Mouse (Mus musculus) cerebellum, postnatal 4 days (tissue): ENCODE data around the gene Ano4.

Experiments used
- DNase-seq, 2 experiments: peaks; one replicate each; pipeline ENCODE4 v3.0.0; 2022; ENCODE audit warnings: low spot score in 2 of 2, mixed read lengths in 1 of 2

Gene Ano4

DNA sequence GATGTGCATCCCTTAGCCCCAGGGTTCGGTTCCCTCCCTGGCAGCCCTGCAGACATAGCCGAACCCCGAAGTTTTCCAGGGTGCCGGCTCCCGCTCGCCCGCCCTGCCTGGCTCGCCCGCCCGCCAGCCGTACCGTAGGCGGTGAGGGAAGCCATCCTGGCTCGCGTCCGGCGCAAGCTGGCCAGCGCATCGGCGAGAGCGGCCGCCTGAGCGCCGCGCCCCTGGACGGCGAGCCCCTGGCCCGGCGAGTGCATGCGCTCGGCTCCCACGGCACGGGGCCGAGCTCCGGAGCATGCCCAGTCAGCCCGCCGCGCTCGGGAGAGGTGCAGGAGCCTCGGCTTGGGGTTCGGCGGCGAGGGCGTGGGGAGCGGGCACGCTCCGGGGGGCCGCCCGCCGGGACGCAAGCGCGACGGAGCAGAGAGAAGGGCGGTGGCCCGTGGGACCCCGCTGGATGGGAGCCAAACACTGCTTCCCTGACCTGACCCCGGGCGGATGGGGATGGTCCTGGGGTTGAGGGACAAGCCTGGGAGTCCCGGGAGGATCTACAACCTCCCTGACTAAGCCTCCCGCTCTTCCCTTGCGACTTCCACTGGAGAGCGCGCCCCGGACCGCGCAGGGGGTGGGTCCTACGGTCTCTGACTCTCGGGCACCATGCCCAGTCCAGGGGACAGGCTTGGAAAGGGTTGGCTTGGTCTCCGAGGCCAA lies at the start of gene Ano4:
Ano4 (minus strand) TSS at position 272 of the 705 bp plus-strand sequence.
- DNase-seq = peak; percentile 21 to 31

DNA sequence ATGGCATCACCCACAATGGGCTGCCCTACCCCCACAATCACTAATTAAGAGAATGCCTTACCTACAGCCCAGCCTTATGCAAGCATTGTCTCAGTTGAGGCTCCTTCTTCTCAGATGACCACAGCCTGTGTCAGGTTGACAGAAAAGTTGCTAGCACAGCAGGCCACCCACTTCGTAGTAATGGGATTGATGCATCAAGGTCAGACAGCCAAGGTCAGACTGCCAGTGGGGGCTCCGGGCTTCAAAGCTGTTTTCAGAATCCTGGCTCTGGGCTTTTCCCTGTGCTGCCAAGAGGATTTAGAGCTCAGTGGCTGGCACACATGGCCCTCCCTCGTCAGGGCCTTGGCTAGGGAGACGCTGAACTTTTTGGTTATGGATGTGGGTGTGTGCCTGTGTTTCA lies 48.1 kb upstream of the Ano4 start:
- DNase-seq = peak in 1 of 2 experiments; percentile 42

DNA sequence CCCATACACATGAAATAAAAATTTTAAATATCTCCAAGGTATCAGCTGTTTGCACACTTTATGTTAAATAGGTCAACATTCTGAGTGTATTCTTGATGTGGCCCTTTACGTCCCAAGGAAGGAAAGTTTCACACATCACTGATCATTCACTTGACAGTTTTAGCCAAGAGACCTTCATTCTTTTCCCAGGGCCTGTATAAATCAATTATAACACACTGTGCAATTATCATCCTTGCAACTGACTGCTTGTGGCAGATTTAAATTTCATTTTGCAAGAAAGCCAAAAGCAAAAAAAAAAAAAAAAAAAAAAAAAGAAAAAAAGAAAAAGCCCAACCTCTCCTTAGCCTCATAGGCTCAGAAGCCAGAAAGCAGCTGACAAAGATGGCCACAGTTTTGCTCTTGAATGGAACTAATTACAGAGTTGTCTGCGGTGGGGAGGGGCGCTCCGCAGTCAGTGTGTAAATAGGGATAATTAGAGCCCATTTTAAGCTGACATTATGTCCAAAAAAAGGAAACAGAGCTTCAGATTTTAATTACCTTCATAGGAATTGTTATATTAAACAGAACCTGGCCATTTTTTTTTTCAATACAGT lies 47.1 kb upstream of the Ano4 start:
- DNase-seq = no peak

DNA sequence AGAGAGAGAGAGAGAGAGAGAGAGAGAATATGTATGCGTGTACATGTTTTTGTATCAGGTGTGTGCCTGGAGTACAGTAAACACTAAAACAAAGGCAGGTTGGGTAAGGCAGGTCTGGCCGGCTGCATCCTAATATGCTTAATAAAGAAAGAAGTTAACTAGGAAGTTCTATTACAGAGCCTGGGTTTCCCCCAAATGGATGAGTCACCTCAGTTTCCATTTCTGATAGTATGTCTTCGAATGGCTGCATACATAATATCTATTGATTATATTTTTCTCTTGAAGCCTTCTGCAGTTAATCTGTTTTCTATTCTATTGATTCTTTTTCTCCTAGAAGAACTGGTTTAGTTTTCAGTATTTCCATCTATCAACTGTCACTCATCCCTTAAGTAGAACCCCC lies 41.9 kb upstream of the Ano4 start:
- DNase-seq = no peak

DNA sequence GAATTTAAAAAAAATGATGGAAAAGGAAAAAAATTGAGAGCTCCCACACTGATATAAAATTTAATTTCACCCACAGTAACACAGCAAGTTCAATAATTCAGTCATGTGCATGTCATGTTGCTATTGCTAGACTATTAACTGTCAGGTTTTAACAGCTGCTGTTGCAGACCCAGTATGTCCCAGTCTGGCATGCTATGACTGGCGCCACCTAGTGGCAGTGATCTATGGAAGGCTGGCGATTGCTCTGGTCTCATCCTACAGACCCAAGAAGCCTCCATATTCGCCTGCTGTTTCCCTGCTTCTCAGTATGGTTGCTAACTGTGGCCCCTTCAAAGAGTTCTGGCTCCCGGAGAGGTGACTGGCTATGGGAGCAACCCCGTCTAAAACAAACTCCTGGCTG lies 38.9 kb upstream of the Ano4 start:
- DNase-seq = peak; percentile 54 to 83

DNA sequence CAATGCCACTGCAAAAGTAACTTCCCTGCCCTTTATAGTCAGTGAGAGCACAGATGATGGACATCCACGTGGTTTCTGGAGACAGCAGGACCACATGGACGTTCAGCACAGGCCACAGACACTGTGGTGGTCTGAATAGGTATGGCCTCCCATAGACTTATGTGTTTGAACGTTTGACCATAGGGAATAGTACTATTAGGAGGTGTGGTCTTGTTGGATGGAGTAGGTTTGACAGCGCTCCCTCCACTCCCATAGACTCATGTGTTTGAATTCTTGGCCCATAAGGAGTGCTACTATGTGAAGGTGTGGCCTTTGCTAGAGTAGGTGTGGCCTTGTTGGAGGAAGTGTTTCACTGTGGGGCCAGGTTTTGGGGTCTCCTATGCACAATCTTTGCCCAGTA lies 33.2 kb upstream of the Ano4 start:
- no peak for DNase-seq

DNA sequence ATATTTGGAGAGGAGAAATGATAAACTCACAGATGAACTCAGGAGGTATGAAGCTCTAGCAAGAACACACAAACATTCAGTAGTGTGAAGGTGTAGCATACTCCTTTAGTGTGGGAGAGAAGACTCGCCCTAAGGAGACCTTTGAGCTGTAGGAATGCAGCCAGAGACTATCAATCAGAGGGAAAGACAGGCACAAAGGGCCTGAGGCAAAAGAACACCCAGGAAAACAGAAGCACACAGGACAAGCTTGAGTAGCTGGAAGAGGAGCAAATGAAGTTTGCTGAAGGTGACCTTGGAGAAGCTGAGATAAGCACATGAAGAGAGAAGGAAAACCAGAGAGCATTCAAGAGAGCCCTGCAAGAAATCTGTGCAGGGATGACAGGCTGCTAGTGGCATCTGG lies 25.5 kb upstream of the Ano4 start:
- no peak for DNase-seq

DNA sequence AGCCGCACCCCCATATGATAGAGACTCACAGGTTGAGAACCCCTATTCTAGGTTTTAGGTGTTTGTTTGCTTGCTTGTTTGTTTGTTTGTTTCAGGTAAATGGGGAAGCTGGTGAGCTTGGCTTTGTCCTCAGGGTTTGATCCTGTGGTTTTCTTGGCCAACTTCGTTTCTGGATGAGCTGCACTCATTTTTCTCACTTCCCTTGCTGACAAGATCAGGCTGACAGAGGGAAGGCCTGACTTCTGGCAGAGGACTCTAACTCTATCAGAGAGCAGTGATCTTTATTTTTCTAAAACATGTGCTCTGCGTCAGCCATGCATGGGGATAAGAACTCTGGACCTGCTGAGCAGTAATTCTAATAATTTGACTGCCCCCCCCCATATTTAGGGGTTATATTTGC lies 14.4 kb upstream of the Ano4 start:
- DNase-seq = no peak

DNA sequence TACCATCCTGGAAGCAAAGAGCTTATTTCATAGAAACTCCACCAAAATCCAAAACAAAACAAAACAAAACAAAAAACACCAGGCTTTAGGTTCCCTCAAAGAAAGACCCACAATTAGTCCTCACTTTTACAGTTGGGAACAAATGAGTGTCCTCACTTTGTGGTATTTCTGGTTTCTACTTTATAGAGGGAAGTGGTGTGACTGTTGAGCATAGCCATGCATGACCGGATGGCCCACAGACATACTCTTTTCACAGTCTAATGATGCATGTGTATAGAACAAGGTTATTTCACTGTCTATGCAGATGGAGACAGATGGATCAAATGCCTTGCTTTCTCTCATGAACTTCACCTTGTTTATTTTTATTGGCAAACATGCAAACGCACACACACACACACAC lies 10.1 kb upstream of the Ano4 start:
- DNase-seq = no peak

DNA sequence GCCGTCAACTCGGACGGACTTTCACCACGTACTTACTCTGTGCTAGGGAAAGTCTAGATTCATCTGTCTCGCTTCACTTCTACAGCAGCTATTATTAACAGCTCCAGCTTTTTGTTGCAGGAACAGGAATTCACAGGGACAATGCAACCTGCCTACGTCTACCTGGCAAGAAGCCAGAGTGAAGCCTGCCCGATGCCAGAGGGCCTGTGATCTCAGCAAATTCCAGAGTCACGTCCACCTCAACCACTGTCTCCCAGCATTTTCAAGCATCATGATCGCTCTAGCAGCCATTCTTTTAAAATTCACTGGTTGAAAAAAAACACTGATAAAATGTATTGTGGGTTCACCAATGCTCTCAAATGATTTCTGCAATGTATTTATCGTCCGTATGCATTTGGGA lies 6.9 kb upstream of the Ano4 start:
- no peak for DNase-seq

DNA sequence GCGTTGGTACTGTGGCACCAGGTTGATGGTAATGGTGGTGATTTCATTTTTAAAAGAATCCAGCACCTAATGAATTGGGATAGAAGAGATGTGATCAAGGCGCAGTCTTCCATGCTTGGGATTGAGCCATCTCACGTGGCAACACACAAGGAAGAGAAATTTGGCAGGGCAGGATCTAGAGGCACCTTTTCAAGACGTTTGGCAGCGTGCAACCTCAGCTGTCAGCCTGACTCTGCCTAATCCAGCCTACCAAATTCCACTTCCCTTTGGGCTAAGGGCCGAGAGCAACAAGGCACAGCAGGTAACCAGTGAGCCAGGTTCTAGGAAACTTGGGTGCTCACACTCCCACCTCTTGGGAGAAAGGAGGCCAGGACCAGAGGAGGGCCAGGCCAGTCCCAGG lies 1.0 kb upstream of the Ano4 start:
- DNase-seq = no peak

DNA sequence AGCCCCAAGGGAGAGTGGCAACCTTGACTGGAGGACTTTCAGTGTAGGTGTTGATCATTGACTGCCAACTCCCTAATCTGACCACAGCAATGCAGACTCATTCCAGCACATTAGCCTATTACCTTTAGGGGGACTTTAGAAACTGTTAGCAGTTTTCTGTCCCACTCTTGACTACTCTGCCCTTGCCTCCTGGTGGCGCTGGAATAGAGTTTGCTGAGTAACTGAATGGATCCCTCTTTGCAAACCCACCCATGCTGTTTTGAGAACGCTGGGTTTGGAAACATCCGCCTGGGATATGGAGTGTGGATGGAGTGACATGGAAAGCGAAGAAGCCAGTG lies 603 bp upstream of the Ano4 start:
- no peak for DNase-seq

DNA sequence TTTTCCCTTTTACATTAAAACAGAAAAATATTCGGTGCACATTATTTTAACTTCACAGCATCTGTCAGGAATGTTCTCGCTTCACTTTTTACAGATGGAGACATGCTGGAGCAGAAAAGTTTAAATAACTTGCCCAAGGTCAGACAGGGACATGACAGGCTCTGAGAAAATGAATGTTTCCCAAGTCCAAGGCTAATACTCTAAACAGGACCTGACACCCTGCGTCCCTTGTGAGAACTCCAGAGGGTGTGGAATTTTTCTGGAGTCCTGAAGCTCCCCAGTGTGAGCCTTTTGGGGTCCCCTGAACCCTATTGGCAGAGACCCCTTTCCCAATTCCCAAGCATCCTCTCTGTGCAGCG lies 451 bp downstream of the Ano4 start:
- no peak for DNase-seq

DNA sequence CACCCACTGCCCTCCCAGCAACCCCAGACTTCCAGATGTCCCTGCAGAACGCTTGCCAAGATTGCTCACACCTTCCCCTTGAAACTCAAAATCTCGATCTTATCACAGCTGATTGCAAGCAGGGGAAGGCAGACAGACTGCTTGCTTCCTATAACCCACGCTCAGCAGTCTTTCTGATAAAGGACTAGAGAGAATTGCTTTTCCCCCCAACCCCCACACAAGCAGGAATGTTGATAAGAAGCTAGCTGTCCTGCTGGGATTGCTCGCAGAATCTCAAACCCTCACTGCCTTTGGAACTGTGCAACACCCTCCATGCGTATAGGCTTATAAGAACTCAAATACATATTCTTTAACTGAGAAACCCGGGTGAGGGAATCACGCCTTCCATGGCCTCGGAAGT lies 846 bp downstream of the Ano4 start:
- DNase-seq = no peak

DNA sequence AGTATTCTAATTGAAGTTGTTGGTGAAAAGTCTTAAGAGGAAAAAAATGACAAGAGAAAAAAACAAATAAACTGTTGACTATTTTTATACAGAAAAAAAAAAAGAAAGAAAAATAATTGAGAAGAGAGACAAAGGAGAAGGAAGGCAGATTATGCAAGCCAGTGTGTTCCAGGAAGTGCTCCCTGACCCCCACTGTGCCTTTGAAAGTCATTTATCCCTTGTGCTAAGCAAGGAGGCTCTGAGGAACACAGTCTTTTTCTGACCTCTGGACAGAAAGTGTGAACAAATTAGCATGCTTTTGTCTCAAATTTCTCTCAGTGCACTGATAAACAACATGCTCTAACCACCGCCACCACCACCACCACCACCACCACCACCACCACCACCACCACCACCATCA lies 14.3 kb downstream of the Ano4 start:
- no peak for DNase-seq

DNA sequence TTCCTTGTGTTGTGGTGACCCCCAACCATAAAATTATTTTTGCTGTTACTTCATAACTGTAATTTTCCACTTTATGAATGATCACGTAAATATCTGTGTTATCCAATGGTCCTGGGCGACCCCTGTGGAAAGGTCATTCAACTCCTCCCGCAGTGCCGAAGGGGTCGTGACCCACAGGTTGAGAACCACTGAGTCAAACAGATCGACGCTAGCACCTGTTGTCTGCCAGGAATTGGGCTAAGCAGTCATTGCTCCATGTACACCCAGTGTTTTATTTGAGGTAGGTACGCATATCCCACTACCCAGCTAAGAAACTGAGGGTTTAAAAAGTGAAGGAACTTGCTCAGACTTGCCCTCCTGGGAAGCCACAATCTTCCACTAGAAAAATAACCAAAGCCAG lies 14.8 kb downstream of the Ano4 start:
- DNase-seq = no peak

DNA sequence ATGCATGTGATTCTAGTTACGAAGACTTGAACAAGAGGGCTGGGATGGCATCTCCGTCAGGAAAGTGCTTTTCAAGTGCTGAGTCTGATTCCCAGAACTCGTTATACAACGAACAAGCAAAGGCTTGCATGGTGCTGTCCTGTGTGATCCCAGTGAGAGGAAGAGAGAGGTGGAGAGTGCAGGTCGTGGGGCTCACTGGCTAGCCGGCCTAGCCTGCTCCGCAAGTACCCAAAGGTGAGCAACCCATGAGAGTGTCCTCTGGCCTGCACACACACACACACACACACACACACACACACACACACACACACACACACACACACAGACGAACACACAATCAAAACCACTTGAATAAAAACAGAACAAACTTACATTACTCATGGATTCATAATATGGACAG lies 15.7 kb downstream of the Ano4 start:
- DNase-seq = no peak

DNA sequence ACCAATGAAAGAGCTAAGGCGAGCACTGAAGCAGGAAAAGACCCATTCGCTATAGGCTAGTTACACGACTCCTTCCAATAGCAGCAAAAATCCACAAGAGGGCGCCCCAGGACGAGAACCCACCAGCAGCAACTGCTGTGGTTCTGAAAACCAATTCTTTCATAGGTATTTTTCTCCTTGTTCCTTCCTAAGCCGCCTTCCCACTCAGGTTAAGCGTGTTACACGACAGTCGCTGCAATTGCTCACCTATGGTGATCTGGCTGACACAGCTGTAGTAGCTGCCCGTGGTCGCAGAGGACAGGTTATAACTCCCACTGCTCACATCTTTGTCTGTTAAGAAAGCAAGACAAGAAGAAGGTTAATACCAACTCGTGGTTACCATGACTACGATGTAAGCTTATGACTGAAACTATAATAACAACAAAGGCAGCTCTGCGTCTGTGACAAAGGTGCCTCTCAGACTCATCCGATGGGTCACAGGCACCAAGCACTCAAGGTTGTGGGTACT lies 17.5 kb downstream of the Ano4 start:
- peak; percentile 69 to 81 for DNase-seq

DNA sequence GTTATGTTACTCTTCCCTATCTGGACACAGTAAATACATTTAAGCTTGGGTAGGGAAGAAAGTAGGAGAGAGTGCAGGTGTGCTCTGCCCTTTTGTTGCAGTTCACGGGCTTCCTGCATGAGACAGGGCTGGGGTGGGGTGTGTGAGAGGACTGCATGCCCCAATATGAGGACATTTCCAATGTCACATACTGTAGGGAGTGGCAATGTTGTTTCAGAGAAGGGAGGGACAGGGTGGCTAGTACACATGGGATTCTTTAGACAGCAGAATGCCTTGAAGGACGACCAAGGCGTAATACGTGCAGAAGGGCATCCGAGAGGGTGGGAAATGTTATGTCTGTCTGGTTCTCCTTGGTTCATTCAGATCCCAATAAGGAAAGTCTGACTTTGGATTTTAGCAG lies 18.2 kb downstream of the Ano4 start:
- DNase-seq = no peak

DNA sequence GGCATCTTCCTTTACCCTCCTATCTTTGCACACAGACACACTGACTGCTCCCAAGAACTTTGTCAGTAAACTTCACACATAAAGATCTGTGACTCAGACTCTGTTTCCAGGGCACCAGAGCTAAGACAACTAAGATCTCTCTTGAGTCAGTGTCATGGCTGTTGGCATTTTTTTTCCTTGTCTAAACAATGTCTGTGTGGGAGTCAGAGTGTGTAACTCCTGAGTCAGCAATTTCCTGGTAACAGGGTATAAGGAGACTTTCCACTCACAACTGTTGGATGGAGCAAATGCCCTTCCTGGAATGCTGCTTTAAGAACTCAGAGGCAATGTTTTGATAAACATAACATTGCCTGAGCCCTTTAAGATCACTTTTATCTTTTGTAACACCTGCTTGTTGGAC lies 37.0 kb downstream of the Ano4 start:
- DNase-seq = no peak

DNA sequence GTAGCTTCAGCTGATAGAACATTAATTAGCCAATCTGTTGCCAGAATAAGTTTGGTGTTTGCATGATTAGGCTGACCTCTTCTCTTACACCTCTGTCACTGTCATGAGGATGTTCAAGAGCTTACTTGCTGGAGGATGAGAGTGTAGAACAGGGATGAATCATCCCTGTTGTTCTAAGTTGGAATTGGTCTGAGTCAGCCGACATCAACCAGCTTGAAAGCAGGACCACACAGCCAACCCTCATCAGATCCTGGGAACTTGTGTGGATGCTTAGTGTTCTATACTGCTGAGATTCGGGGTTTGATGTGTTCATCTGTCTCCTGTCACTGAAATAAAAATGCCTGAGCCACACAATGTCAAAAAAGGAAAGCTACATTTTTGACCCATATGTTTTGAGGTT lies 44.2 kb downstream of the Ano4 start:
- DNase-seq = no peak

DNA sequence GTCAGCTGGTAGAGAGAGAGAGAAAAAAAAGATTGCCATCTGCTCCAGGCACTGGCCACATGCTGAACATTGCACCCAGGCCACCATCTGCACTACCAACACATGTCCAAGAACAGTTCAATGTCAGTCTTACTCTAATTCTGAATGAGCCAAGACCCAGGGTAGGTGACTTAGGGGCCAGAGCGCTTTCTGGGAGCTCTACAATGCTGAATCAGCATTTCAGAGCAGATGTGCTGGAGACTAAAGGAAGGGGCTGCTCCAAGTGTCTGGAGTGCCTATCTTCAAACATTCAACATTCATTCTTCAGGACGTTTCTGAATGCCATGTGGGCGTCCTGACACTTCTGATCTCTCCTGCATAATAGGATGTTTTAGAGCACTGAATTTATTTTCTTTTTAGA lies 51.8 kb downstream of the Ano4 start:
- DNase-seq = no peak

DNA sequence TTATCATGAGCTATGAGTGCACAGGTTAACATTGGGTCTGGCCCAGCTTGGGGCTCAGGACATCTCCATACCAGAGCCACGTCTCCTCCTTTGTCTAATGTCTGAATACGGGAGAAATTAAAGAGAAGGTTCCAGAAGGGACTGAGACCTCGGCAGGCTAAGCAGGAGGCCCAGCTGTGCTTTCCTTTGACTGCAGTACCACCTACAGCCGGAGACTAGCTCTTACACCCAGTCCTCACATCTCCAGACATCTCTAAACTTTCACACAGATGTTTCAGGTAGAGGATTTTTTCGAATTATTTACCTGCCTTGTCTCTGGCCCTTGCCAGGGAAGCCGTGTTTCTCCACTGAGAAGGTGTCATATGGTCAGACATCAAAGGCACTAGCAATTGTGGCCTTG lies 53.9 kb downstream of the Ano4 start:
- no peak for DNase-seq

DNA sequence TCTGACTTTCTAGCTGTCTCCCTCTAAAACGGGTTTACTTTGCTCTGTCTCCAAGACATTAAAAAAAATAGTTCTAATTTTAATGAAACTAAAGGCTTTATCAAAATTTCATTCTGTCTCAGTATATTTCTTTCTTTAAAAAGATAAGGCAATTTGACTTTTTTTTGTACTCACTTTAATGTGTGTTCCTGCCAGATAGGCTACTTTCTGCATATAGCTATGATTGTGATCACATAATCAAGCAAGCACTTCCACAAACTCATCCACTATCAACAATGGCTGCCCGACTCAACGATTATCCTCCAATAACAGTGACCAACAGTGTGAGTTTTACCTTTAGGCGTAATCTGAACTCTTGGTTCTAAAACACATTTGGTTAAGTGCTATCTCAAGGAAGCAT lies 55.3 kb downstream of the Ano4 start:
- no peak for DNase-seq
